ENCODE assay signal across 23 mouse cellular contexts in the genomic region with DNA sequence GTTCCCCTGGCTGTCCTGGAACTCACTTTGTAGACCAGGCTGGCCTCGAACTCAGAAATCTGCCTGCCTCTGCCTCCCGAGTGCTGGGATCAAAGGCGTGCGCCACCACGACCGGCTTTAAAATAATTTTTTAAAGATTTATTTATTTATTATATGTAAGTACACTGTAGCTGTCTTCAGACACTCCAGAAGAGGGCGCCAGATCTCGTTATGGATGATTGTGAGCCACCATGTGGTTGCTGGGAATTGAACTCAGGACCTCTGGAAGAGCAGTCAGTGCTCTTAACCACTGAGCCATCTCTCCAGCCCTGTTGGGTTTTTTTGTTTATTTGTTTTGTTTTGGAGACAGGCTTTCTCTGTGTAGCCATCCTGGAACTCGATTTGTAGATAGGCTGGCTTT. TPM values are rescaled to one million over a fixed set of nuclear protein-coding genes. Genes with fewer than 3 reads are reported as not detected.
DNase-seq lines count a peak whose midpoint lies in the region; ATAC-seq and TF ChIP-seq lines count a peak whose summit lies in the region.
"Not testable (repeated sequence)": the region's sequence is repeated elsewhere in the genome, so short reads cannot be mapped to it uniquely, and the experiment has no call there.
"Had no signal": no experiment of that assay in that cellular context is flagged by ENCODE, and none has a peak within 500 bp of the region (broad histone marks: within the 10 kb centered on the region; RNA-seq: fewer than 3 reads in every experiment).

No protein-coding gene starts in this region.

- DNase-seq in A20 (ENCODE audit: low read depth, low spot score): peak; percentile 31
- DNase-seq in heart, adult 2 months; kidney, postnatal 0 days (ENCODE audit: low spot score); liver, postnatal 0 days: not testable (repeated sequence)
- peak; percentile 22 for DNase-seq in splenic B cell, adult 2 months (ENCODE audit: low read depth, low spot score)

- H3K4me2 ChIP-seq in kidney, postnatal 0 days (ENCODE audit: low read length); liver, postnatal 0 days (ENCODE audit: low read depth, low read length): not testable (repeated sequence)

- TF ChIP-seq CTCF in E14TG2a.4 (conservative IDR thresholded peaks at IDR 0.05; ENCODE audit: low read length): 0 out of 2 replicates have a peak, but pooled peaks have one; percentile 5
- peak; percentile 57 for TF ChIP-seq CTCF in heart, adult 2 months (IDR thresholded peaks at IDR 0.05)
- TF ChIP-seq CTCF in kidney, postnatal 0 days (IDR thresholded peaks at IDR 0.05; ENCODE audit: low read depth): 0 out of 2 replicates have a peak, but pooled peaks have one; percentile 14
- peak; percentile 18; the same call in 1 of the 2 replicates for TF ChIP-seq CTCF in liver, postnatal 0 days (IDR thresholded peaks at IDR 0.05; ENCODE audit: low read depth)

- H3K9me3 ChIP-seq in E14TG2a.4 (ENCODE audit: low read length); kidney, postnatal 0 days (replicated peaks; ENCODE audit: low read length); liver, postnatal 0 days (ENCODE audit: low read length): not testable (repeated sequence)

- 90% methylated on average over 9 of the region's 9 CpGs for WGBS in heart, adult 2 months
- WGBS in kidney, postnatal 0 days: 91% methylated on average over 9 of the region's 9 CpGs
- WGBS in liver, postnatal 0 days (ENCODE audit: insufficient replicate concordance): 81% methylated on average over 9 of the region's 9 CpGs

- peaks cover 11% of the 10 kb centered on the region for H3K27me3 ChIP-seq in E14TG2a.4 (ENCODE audit: insufficient read depth, low read length)
- H3K27me3 ChIP-seq in heart, adult 2 months (ENCODE audit: control insufficient read depth, insufficient read depth, low read length); kidney, postnatal 0 days (ENCODE audit: insufficient read depth, low read length); liver, postnatal 0 days (ENCODE audit: insufficient read depth, low read length); splenic B cell, adult 2 months (ENCODE audit: control insufficient read depth, insufficient read depth, low read length, poor library complexity, severe bottlenecking): not testable (repeated sequence)

- peaks cover 57% of the 10 kb centered on the region for H3K4me1 ChIP-seq in E14TG2a.4 (replicated peaks; ENCODE audit: low read depth, low read length)
- H3K4me1 ChIP-seq in heart, adult 2 months (ENCODE audit: control insufficient read depth, insufficient read depth, low read length): not testable (repeated sequence)
- peaks cover 16% of the 10 kb centered on the region; the same call in 1 of the 2 replicates for H3K4me1 ChIP-seq in kidney, postnatal 0 days (replicated peaks; ENCODE audit: insufficient read depth, low read length)
- H3K4me1 ChIP-seq in liver, postnatal 0 days (ENCODE audit: insufficient read depth): peaks cover 21% of the 10 kb centered on the region

- not testable (repeated sequence) for H3K4me3 ChIP-seq in E14TG2a.4 (replicated peaks; ENCODE audit: low read length); heart, adult 2 months; kidney, postnatal 0 days (replicated peaks; ENCODE audit: low read depth, low read length); liver, postnatal 0 days (ENCODE audit: low read depth, low read length)

- TF ChIP-seq EP300 in heart, adult 2 months (IDR thresholded peaks at IDR 0.05; ENCODE audit: insufficient read depth, low read depth, low read length); liver, postnatal 0 days (IDR thresholded peaks at IDR 0.05; ENCODE audit: low read depth): not testable (repeated sequence)

- not testable (repeated sequence) for H3K9ac ChIP-seq in heart, adult 2 months (ENCODE audit: low read depth, low read length); kidney, postnatal 0 days (ENCODE audit: low read depth, low read length); liver, postnatal 0 days (replicated peaks)

- not testable (repeated sequence) for ATAC-seq in kidney, postnatal 0 days (replicated peaks; ENCODE audit: low FRiP score, low read depth); liver, postnatal 0 days

- H3K79me2 ChIP-seq in heart, adult 2 months (replicated peaks; ENCODE audit: control insufficient read depth, insufficient read depth, low read length): not testable (repeated sequence)

- intact Hi-C loops in heart, adult 2 months (cut with DNase I): loop anchor here (10.0 kb wide), 1 partner anchor 174 kb away; no protein-coding TSS in a partner anchor

- H3K36me3 ChIP-seq in E14TG2a.4 (ENCODE audit: insufficient read depth, low read length): peaks cover 42% of the 10 kb centered on the region
- not testable (repeated sequence) for H3K36me3 ChIP-seq in heart, adult 2 months (ENCODE audit: control insufficient read depth, insufficient read depth, low read length); kidney, postnatal 0 days (ENCODE audit: insufficient read depth, low read length); liver, postnatal 0 days (replicated peaks; ENCODE audit: insufficient read depth, low read length); splenic B cell, adult 2 months (ENCODE audit: control insufficient read depth, insufficient read depth, low read length, poor library complexity, severe bottlenecking)

- not testable (repeated sequence) for TF ChIP-seq POLR2A in heart, adult 2 months (IDR thresholded peaks at IDR 0.05; ENCODE audit: insufficient read depth, low read depth, low read length)

- not testable (repeated sequence) for H3K27ac ChIP-seq in heart, adult 2 months; kidney, postnatal 0 days; liver, postnatal 0 days (ENCODE audit: low read depth)

RNA-seq across cellular contexts. Expression of a gene that starts 2.8 kb away (rescaled TPM):
- total RNA-seq in heart, adult 2 months (2021): 10 to 100 TPM; 39.5 to 47.1 TPM
- 27.7 and 32.1 TPM in 2 replicates for polyA plus RNA-seq in heart, adult 2 months (2012; rRNA removed)
- 73.7 and 78.2 TPM in 2 replicates for polyA plus RNA-seq in kidney, postnatal 0 days (2015; fragmentation: Nextera tagmentation; extraction: Ambion mirVana)
- 53.6 and 54.1 TPM in 2 replicates for polyA plus RNA-seq in liver, postnatal 0 days (2015; fragmentation: Nextera tagmentation; extraction: Ambion mirVana)

RNA-seq across cellular contexts. Expression of a gene that starts 10.4 kb away (rescaled TPM):
- total RNA-seq in heart, adult 2 months (2021): 10 to 100 TPM; 10.0 to 12.2 TPM
- 13.2 and 16.5 TPM in 2 replicates for polyA plus RNA-seq in heart, adult 2 months (2012; rRNA removed)
- 9.5 and 9.8 TPM in 2 replicates for polyA plus RNA-seq in kidney, postnatal 0 days (2015; fragmentation: Nextera tagmentation; extraction: Ambion mirVana)
- 15.3 and 17.1 TPM in 2 replicates for polyA plus RNA-seq in liver, postnatal 0 days (2015; fragmentation: Nextera tagmentation; extraction: Ambion mirVana)

RNA-seq across cellular contexts. Expression of a gene that starts 24.3 kb away (rescaled TPM):
- total RNA-seq in heart, adult 2 months (2021): 1 to 10 TPM; 1.2 to 3.0 TPM
- polyA plus RNA-seq in heart, adult 2 months (2012; rRNA removed): 5.6 and 10.9 TPM in 2 replicates
- not detected in 2 replicates for polyA plus RNA-seq in kidney, postnatal 0 days (2015; fragmentation: Nextera tagmentation; extraction: Ambion mirVana)
- polyA plus RNA-seq in liver, postnatal 0 days (2015; fragmentation: Nextera tagmentation; extraction: Ambion mirVana): 32.4 and 32.5 TPM in 2 replicates
- total RNA-seq: common myeloid progenitor, adult 5-6 weeks; forebrain, postnatal 0 days; G1E; gastrocnemius, postnatal 25 days; heart, postnatal 14 days; heart, postnatal 4 days; hindbrain, postnatal 0 days had no signal
- polyA plus RNA-seq: embryonic facial prominence, embryonic 12.5 days; embryonic facial prominence, embryonic 15.5 days; forebrain, embryonic 11.5 days; forebrain, embryonic 14.5 days; forebrain, postnatal 0 days; frontal cortex, adult 2 months; G1E; gonadal fat pad, adult 2 months; heart, embryonic 13.5 days; hindbrain, embryonic 11.5 days; hindbrain, embryonic 14.5 days; intestine, embryonic 14.5 days had no signal

RNA-seq across cellular contexts. Expression of a gene that starts 28.0 kb away (rescaled TPM):
- 1 to 10 TPM; 8.8 to 9.8 TPM for total RNA-seq in heart, adult 2 months (2021)
- 12.6 and 13.5 TPM in 2 replicates for polyA plus RNA-seq in heart, adult 2 months (2012; rRNA removed)
- 12.0 and 13.3 TPM in 2 replicates for polyA plus RNA-seq in kidney, postnatal 0 days (2015; fragmentation: Nextera tagmentation; extraction: Ambion mirVana)
- 21.0 and 24.5 TPM in 2 replicates for polyA plus RNA-seq in liver, postnatal 0 days (2015; fragmentation: Nextera tagmentation; extraction: Ambion mirVana)

Comparison
In these comparisons a context has a peak if more than half of its experiments do, and no peak if none do; other contexts are left out.
1. CTCF ChIP-seq: peak in every context shown above with its lines; median percentile 57 in heart, adult 2 months; 18 in liver, postnatal 0 days; 14 in kidney, postnatal 0 days; 5 in E14TG2a.4.